Mouse (Mus musculus) spleen, adult 2 months (tissue): ENCODE results near the gene Pigs. TPM values are rescaled to one million over a fixed set of nuclear protein-coding genes. Genes with fewer than 3 reads are reported as not detected.

Experiments
- DNase-seq, 2 experiments: peaks; one replicate each; pipeline versions ENCODE4 v3.0.0 to v3.0.0-alpha.2; 2012 to 2021; ENCODE audit warnings: low spot score in 2 of 2, low read depth in 1 of 2
- H3K27ac ChIP-seq: fragments of 200-500 bp; 2 replicates; pipeline ENCODE4 v1.5.1; 2012; ENCODE audit warnings: low read length, inconsistent platforms; ENCODE audit not compliant: insufficient read depth
- H3K27me3 ChIP-seq: fragments of 200-500 bp; 2 replicates; pipeline ENCODE4 v1.6.1; 2012; ENCODE audit warnings: mild to moderate bottlenecking, moderate library complexity, low read length, inconsistent platforms; ENCODE audit not compliant: control insufficient read depth, insufficient read depth
- H3K36me3 ChIP-seq: fragments of 200-500 bp; 2 replicates; pipeline ENCODE4 v1.6.1; 2012; ENCODE audit warnings: mild to moderate bottlenecking, low read length, inconsistent platforms; ENCODE audit not compliant: control insufficient read depth, insufficient read depth
- H3K4me1 ChIP-seq: fragments of 200-500 bp; 2 replicates; pipeline ENCODE4 v1.6.1; 2011; ENCODE audit warnings: inconsistent platforms; ENCODE audit not compliant: control insufficient read depth, insufficient read depth, insufficient read length
- H3K4me3 ChIP-seq: fragments of 200-500 bp; 2 replicates; pipeline ENCODE4 v1.5.1; 2011; ENCODE audit warnings: mild to moderate bottlenecking, inconsistent platforms; ENCODE audit not compliant: insufficient read depth, insufficient read length; ENCODE audit errors: extremely low read depth
- CTCF ChIP-seq: fragments of 200-500 bp; IDR thresholded peaks from 2 replicates; pipeline ENCODE4 v1.5.1; 2011; ENCODE audit warnings: mild to moderate bottlenecking, inconsistent platforms; ENCODE audit not compliant: insufficient read depth, insufficient read length, insufficient replicate concordance; ENCODE audit errors: extremely low read depth
- POLR2A ChIP-seq: fragments of 200-500 bp; IDR thresholded peaks from 2 replicates; pipeline ENCODE4 v1.6.1; 2011; ENCODE audit warnings: low read depth, low read length, inconsistent platforms
- WGBS: fragments of 180-500 bp; shearing (Covaris S2); methylation state at CpG from one replicate; pipeline ENCODE4 v1.1.7; 2018; 5-methylcytosine and 5-hydroxymethylcytosine counted together
- polyA plus RNA-seq: library from polyadenylated mRNA; depleted of rRNA; stranded (reverse); fragments of >200 nt; gene quantifications from 2 replicates; pipeline ENCODE4 v1.2.3, GENCODE M21; 2012; rRNA removed

The Pigs gene
- polyA plus RNA-seq, 1 experiment = 66.7 TPM

DNA sequence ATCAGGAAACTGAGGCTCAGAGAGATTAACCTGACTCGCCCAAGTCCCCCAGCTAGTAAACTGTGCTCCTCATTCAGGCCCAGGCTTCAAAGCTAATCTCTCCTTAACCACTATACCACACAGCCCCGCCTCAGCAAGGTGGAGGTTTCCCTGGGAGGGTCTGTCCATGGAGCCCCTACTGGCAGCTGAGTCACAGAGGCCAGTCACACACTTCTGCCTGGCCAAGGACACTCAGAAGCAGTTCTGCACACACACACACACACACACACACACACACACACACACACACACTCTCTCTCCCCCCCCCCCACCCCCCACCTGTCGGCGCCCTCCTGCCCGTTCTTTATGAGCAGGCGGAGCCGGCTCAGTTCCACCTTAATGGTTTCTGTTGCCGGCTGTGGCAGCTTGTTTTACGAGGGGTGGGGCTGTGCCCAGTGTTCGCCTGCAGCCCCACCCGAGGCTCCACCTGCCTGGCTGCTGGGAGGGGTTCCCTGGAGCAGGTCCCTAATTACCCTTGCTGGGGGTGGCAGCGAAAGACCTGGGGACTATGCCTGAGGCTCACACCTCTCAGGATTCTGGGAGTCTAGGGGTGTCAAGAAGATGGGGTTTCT, 49.4 kb downstream of the Pigs start:
- H3K4me3 ChIP-seq = no peak overlapping the region
- no peaks in the 10 kb centered on the region for H3K4me1 ChIP-seq
- no peak overlapping the region for H3K27ac ChIP-seq
- no peaks in the 10 kb centered on the region for H3K36me3 ChIP-seq
- no peak for DNase-seq
- H3K27me3 ChIP-seq = no peaks in the 10 kb centered on the region
- 31% methylated on average over 12 of the region's 12 CpGs for WGBS
- TF ChIP-seq POLR2A = no peak
- no peak for TF ChIP-seq CTCF

DNA sequence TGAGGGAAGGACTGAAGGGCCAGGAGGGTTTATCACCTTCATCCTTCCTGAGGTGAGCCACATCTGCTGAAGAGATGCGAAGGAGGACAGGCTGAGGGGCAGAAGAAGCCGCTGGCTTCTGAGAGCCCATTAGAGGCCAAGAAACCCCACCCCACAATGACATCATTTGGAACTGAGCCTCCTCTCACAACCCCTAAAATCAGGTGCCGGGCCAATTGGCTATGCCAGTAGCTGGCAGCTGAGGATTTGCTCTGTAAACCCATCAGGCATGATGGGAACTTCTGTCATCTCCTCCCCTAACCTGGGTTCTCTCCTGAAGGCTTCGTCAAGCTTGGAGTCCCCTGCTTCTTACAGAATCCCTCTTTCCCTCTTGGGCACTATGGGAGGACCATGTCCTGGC, 52.1 kb downstream of the Pigs start:
- TF ChIP-seq POLR2A = no peak
- TF ChIP-seq CTCF = no peak
- WGBS = 89% methylated on average over 4 of the region's 4 CpGs
- DNase-seq = no peak
- Histone ChIP-seq H3K27ac (no peak overlapping the region), H3K36me3 (no peaks in the 10 kb centered on the region), H3K27me3 (no peaks in the 10 kb centered on the region), H3K4me1 (no peaks in the 10 kb centered on the region), H3K4me3 (no peak overlapping the region)

DNA sequence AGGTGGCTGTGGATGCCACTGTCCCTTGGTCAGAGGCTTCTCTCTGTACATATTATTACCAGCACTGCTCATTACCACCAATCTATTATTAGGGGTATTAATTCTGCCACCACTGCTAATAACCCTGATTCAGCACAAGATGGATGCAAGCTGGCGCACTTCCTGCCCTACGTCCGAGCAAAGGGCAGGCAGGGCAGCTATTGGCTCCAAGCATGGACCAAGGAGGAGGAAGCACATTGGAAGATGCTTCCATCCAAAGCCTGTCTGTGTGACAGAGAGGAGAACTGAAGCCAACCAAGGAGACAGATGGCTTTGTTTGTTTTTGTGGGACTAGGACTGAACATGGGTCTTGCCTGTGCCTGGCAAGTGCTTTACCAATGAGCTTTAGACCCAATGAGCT, 52.8 kb downstream of the Pigs start:
- H3K27ac ChIP-seq = no peak overlapping the region
- TF ChIP-seq CTCF (no peak), POLR2A (no peak)
- no peaks in the 10 kb centered on the region for H3K36me3 ChIP-seq
- WGBS = 79% methylated on average over 3 of the region's 3 CpGs
- no peaks in the 10 kb centered on the region for H3K27me3 ChIP-seq
- DNase-seq = no peak
- H3K4me3 ChIP-seq = no peak overlapping the region
- H3K4me1 ChIP-seq = no peaks in the 10 kb centered on the region

DNA sequence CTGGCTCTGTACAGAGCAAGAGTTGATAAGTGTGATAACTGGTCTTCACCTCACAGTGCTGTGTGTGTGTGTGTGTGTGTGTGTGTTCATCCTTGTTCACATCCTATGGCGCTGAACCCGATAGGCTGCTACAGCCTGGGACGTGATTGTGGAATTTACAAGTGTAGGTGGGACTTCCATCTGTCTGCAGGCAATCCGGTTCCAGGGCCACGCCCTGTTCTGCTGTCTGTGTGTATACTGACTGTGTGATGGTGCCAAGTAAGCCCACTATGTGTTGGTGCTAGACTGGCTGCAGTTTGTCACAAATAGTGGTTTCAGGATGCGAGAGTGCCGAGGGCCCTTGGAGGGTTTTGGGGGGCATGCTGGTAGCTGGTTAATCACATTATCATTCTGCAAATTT, 54.1 kb downstream of the Pigs start:
- no peak overlapping the region for H3K27ac ChIP-seq
- TF ChIP-seq POLR2A (no peak), CTCF (no peak)
- WGBS = 90% methylated on average over 7 of the region's 7 CpGs
- DNase-seq = no peak
- no peaks in the 10 kb centered on the region for H3K36me3 ChIP-seq
- no peaks in the 10 kb centered on the region for H3K4me1 ChIP-seq
- no peaks in the 10 kb centered on the region for H3K27me3 ChIP-seq
- H3K4me3 ChIP-seq = no peak overlapping the region

DNA sequence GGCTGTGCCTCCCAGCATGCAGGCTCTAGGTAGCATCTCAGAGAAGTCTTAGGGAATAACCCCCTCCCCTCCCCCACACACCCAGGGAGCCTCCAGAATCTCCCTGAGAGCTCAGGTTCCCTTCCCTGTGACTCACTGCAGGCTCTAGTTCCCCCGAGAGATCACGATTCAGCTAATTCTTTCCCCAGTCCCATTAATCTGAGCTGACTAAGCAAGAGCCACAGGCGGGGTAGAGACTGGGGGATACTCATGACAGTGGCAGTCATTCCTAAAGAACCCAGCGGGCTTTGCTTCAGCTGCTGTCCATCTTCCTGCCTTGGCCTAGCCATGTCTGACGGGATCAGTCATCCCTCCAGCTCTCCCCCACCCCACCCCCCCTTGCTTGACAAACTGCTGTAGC, 54.5 kb downstream of the Pigs start:
- Histone ChIP-seq H3K4me1 (no peaks in the 10 kb centered on the region), H3K4me3 (no peak overlapping the region), H3K36me3 (no peaks in the 10 kb centered on the region), H3K27me3 (no peaks in the 10 kb centered on the region), H3K27ac (no peak overlapping the region)
- no peak for TF ChIP-seq POLR2A
- TF ChIP-seq CTCF = no peak
- DNase-seq = no peak
- WGBS = 80% methylated on average over 5 of the region's 5 CpGs

DNA sequence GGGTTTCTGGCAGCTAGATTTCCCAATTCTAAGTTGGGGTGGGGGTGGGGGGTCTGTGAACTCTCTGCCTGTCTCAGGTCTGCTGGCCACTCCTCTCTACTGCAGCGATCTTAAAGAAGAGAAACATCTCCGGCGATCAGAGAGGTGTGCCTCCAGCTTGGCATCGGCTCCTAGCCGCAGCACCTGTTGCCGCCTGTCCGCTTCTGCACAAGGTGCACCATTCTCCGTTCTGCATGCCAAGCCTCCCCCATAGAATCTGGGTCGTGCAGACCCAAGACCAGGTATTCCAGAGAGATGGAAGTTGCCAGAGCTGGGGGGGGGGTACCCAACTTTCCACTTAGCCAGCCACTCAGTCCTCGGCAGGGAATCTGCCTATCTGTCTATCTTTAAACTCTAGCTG, 57.6 kb downstream of the Pigs start:
- WGBS = 89% methylated on average over 10 of the region's 10 CpGs
- no peak for TF ChIP-seq POLR2A
- no peak for TF ChIP-seq CTCF
- Histone ChIP-seq H3K4me1 (no peaks in the 10 kb centered on the region), H3K27ac (no peak overlapping the region), H3K4me3 (no peak overlapping the region), H3K27me3 (no peaks in the 10 kb centered on the region), H3K36me3 (no peaks in the 10 kb centered on the region)
- no peak for DNase-seq

DNA sequence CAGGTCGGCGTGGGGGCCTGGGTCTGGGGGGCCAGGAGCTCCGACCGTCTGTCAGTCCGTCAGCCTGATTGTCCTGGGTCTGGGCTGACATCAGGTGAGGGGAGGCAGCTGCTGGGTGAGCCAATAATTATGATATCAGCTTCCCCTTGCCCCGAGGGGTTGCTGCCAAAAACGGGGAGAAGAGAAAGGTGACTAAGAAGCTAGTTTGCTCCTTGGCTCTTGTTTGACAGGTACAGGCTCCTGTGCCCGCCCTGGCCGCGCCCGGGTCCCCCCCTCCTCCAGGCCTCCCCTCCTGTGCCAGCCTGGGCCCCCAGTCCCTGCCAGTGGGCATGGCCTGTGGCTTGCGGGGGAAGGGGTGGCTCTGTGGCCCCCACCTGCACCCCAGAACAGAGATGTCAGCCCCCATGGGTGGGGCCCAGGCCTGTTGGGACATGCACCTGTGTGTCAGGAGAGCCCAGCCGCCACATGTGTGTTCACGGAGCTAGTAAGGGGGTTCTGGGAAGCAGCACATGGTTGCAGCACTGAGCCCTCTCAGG, 58.4 kb downstream of the Pigs start, which contains the start of gene Foxn1:
Gene Foxn1 (minus strand): TSS at position 51 of the 536 bp plus-strand sequence.
- no peaks in the 10 kb centered on the region for H3K27me3 ChIP-seq
- H3K27ac ChIP-seq = no peak within 1 kb of the TSS
- H3K36me3 ChIP-seq = no peaks in the 10 kb centered on the region
- TF ChIP-seq CTCF (no peak), POLR2A (no peak)
- H3K4me3 ChIP-seq = no peak within 1 kb of the TSS
- WGBS = 86% methylated on average over 14 of the region's 14 CpGs
- no peak for DNase-seq
- no peaks in the 10 kb centered on the region for H3K4me1 ChIP-seq

Other genes with a start within 250 kb of the Pigs start
- gene Eral1, start 248.0 kb upstream of the Pigs start, polyA plus RNA-seq = 21.4 and 27.0 TPM in 2 replicates
- gene Fam222b, start 233.8 kb upstream of the Pigs start, polyA plus RNA-seq = 12.5 and 15.2 TPM in 2 replicates
- gene Traf4, start 162.8 kb upstream of the Pigs start, polyA plus RNA-seq = 43.4 and 54.3 TPM in 2 replicates
- gene Nek8, start 151.7 kb upstream of the Pigs start, polyA plus RNA-seq = 17.6 and 20.4 TPM in 2 replicates
- 10.4 and 16.9 TPM in 2 replicates for gene Tlcd1, start 151.7 kb upstream of the Pigs start, polyA plus RNA-seq
- 126 and 169 TPM in 2 replicates for gene Rpl23a, start 144.8 kb upstream of the Pigs start, polyA plus RNA-seq
- gene Rab34, start 140.0 kb upstream of the Pigs start, polyA plus RNA-seq = 10.8 and 15.6 TPM in 2 replicates
- gene Proca1, start 135.0 kb upstream of the Pigs start, polyA plus RNA-seq = 0.19 and 0.20 TPM in 2 replicates
- 59.1 and 60.7 TPM in 2 replicates for gene Sdf2, start 82.7 kb upstream of the Pigs start, polyA plus RNA-seq
- 20.2 and 20.6 TPM in 2 replicates for gene Supt6, start 82.4 kb upstream of the Pigs start, polyA plus RNA-seq
- gene 2610507B11Rik, start 66.7 kb upstream of the Pigs start, polyA plus RNA-seq = 41.4 and 46.3 TPM in 2 replicates
- 0.22 and 0.32 TPM in 2 replicates for gene BC030499, start 37.6 kb upstream of the Pigs start, polyA plus RNA-seq
- gene Spag5, start 26.9 kb upstream of the Pigs start, polyA plus RNA-seq = 7.2 and 10.2 TPM in 2 replicates
- gene Aldoc, start 5.4 kb upstream of the Pigs start, polyA plus RNA-seq = 3.6 and 4.4 TPM in 2 replicates
- gene Unc119, start 15.1 kb downstream of the Pigs start, polyA plus RNA-seq = 66.6 and 81.6 TPM in 2 replicates
- not detected in 2 replicates for gene Foxn1, start 58.1 kb downstream of the Pigs start, polyA plus RNA-seq
- gene Slc13a2, start 93.8 kb downstream of the Pigs start, polyA plus RNA-seq = 0.28 and 0.41 TPM in 2 replicates
- 5.5 and 6.1 TPM in 2 replicates for gene Slc46a1, start 137.3 kb downstream of the Pigs start, polyA plus RNA-seq
- 0.51 and 1.0 TPM in 2 replicates for gene Sarm1, start 169.3 kb downstream of the Pigs start, polyA plus RNA-seq
- gene Vtn, start 170.7 kb downstream of the Pigs start, polyA plus RNA-seq = 2.6 and 3.0 TPM in 2 replicates
- gene Sebox, start 175.0 kb downstream of the Pigs start, polyA plus RNA-seq = not detected in 2 replicates
- gene Tmem199, start 183.8 kb downstream of the Pigs start, polyA plus RNA-seq = 8.7 and 9.8 TPM in 2 replicates
- 21.0 and 22.7 TPM in 2 replicates for gene Poldip2, start 183.8 kb downstream of the Pigs start, polyA plus RNA-seq
- 10.4 and 11.8 TPM in 2 replicates for gene Tnfaip1, start 207.9 kb downstream of the Pigs start, polyA plus RNA-seq
- gene Ift20, start 207.9 kb downstream of the Pigs start, polyA plus RNA-seq = 41.7 and 44.8 TPM in 2 replicates
- 15.6 and 19.9 TPM in 2 replicates for gene Tmem97, start 222.4 kb downstream of the Pigs start, polyA plus RNA-seq